Mouse (Mus musculus) lung, postnatal 0 days (tissue): Measurements from ENCODE around the gene Pmel.

Experiments used
- CTCF ChIP-seq: IDR thresholded peaks from 2 replicates; pipeline ENCODE4 v1.5.1; 2016; ENCODE audit warnings: antibody characterized with exemption, mild to moderate bottlenecking
- EP300 ChIP-seq: IDR thresholded peaks from 2 replicates; pipeline ENCODE4 v1.6.1; 2016; ENCODE audit warnings: antibody characterized with exemption, mild to moderate bottlenecking, control low read depth

GRCm38 (mm10) chr10:128657844-128658243 lies 46.2 kb upstream of the Pmel start:
- TF ChIP-seq CTCF = no peak
- no peak for TF ChIP-seq EP300
